In genomic region chr2:92499701-92500322, GRCm38 (mm10) we compare ENCODE assay signal across 9 mouse cellular contexts. TPM values are rescaled to one million over a fixed set of nuclear protein-coding genes. Genes with fewer than 3 reads are reported as not detected.
DNase-seq lines count a peak whose midpoint lies in the region; ATAC-seq and TF ChIP-seq lines count a peak whose summit lies in the region.
"Had no signal": no experiment of that assay in that cellular context is flagged by ENCODE, and none has a peak within 500 bp of the region (broad histone marks: within the 10 kb centered on the region; RNA-seq: fewer than 3 reads in every experiment).

No protein-coding gene starts in this region.

- H3K4me1 ChIP-seq in forebrain, postnatal 0 days (ENCODE audit: insufficient read depth) = peaks cover 14% of the 10 kb centered on the region

- no peak overlapping the region for H3K4me2 ChIP-seq in forebrain, postnatal 0 days (ENCODE audit: low read depth)
- H3K4me2 ChIP-seq: limb, embryonic 12.5 days had no signal

- no peak for TF ChIP-seq CTCF in forebrain, postnatal 0 days (IDR thresholded peaks at IDR 0.05; ENCODE audit: low read depth)

- H3K9me3 ChIP-seq in forebrain, postnatal 0 days (ENCODE audit: low read length) = no peaks in the 10 kb centered on the region
- H3K9me3 ChIP-seq: limb, embryonic 12.5 days had no signal

- no peak overlapping the region for H3K4me3 ChIP-seq in forebrain, postnatal 0 days (ENCODE audit: low read depth, low read length)
- H3K4me3 ChIP-seq: limb, embryonic 12.5 days had no signal

- no peaks in the 10 kb centered on the region for H3K36me3 ChIP-seq in forebrain, postnatal 0 days (ENCODE audit: insufficient read depth)
- H3K36me3 ChIP-seq: limb, embryonic 12.5 days had no signal

- intact Hi-C loops in left cerebral cortex, postnatal 10 days (cut with DNase I) = no loop called here

- WGBS in forebrain, postnatal 0 days = 33% methylated on average over 3 of the region's 3 CpGs

- no peaks in the 10 kb centered on the region for H3K27me3 ChIP-seq in forebrain, postnatal 0 days (ENCODE audit: insufficient read depth, low read length)

- no peak overlapping the region for H3K9ac ChIP-seq in forebrain, postnatal 0 days
- H3K9ac ChIP-seq: limb, embryonic 12.5 days had no signal

- peak overlapping the region; percentile 51; the same call in 1 of the 2 replicates for H3K27ac ChIP-seq in forebrain, postnatal 0 days (ENCODE audit: low read depth, low read length)
- H3K27ac ChIP-seq: limb, embryonic 12.5 days had no signal

- DNase-seq in embryo, embryonic 11.5 days (ENCODE audit: low read depth, low spot score) = peak; percentile 32
- DNase-seq in forebrain, postnatal 0 days = peak; percentile 90
- DNase-seq in left cerebral cortex, postnatal 10 days (ENCODE audit: extremely low spot score in 1 of 2, low spot score in 2 of 2) = peak; percentile 45 to 81
- DNase-seq in right cerebral cortex, adult 18-20 months = peak; percentile 74
- no peak for DNase-seq in testis, postnatal 14 days (ENCODE audit: low spot score)
- DNase-seq in cerebellum, adult 9-10 months = no peak
- no peak for DNase-seq in urinary bladder, postnatal 4 days (ENCODE audit: low spot score in 2 of 2)
- DNase-seq: gastrocnemius, postnatal 36 days had no signal

- ATAC-seq in forebrain, postnatal 0 days = peak; percentile 90

RNA-seq across cellular contexts. Expression of gene Slc35c1, which starts 39.5 kb away (rescaled TPM):
- total RNA-seq in forebrain, postnatal 0 days (2014; rRNA removed) = 4.6 and 9.1 TPM in 2 replicates
- polyA plus RNA-seq in forebrain, postnatal 0 days (2015; fragmentation: Nextera tagmentation; extraction: Ambion mirVana) = 13.1 and 14.4 TPM in 2 replicates
- 10 to 100 TPM; 22.2 to 24.2 TPM for total RNA-seq in left cerebral cortex, postnatal 10 days (2021)

Comparison
In these comparisons a context has a peak if more than half of its experiments do, and no peak if none do; other contexts are left out.
1. DNase-seq: peak in embryo, embryonic 11.5 days (single experiment), forebrain, postnatal 0 days (single experiment), left cerebral cortex, postnatal 10 days (2 of 2) and right cerebral cortex, adult 18-20 months (single experiment); none in testis, postnatal 14 days (single experiment), cerebellum, adult 9-10 months (single experiment) and urinary bladder, postnatal 4 days (0 of 2).